Mouse (Mus musculus) kidney, postnatal 4 days (tissue): Measurements from ENCODE around the gene Nrip3.

Experiments
- DNase-seq, 2 experiments: peaks; one replicate each; pipeline ENCODE4 v3.0.0; 2021; ENCODE audit warnings: mixed read lengths in 2 of 2

The Nrip3 gene

DNA sequence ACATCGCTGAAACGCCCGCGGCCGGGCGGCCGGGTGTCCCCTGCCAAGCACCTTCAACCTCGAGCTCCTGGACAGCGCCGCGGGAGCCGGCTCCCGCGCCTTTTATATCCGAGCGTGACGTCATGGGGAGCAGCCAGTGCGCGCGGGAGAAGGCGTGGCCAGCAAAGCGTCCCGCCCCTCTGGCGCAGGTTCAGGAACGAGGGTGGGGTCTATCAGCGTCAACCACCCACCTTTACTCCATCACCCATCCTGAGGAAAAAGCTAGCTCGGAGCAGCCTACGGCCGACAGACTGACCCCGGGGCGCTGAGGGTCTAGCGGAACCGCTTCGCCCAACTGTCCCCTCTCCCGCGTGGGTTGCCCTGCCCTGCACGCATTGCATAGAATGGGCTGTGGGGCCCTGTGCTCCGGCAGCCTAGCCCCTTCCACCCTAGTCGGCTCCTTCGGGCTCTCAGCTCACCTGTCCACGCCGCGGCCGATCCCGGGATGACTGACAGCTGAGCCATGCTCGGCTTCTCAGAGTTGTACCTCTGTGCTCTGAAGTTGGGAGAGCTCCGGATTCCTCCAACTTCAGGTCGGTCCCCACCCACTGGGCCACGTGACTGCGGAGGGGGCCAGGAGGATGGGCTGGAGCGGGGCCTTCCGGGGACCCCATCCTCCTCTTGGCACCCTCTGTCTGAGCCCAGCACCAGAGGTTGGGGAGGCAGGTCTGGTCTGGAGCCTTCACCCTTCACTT is at the start of gene Nrip3:
Nrip3 (minus strand) TSS at position 556 of the 734 bp plus-strand sequence.
- peak; percentile 82 to 87 for DNase-seq

DNA sequence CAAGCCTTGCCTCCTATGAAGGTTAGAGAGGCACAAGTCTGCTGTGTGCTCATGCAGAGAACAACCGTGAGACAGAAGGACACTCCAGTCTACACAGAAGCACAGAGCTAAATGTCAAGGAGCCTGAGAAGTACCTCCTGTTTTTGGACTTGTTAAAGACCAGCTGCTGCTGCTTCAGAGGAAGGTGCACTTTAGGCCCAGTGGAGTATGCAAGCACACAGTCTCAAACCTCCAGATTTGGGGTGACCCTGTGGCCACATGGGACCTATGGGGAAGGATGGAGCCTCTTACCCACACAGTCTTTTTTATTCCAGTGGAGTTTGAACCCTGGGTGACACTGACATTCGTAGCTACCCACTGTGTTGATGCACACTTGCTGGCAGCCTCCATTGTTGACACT is 49.6 kb upstream of the Nrip3 start:
- DNase-seq: no peak

DNA sequence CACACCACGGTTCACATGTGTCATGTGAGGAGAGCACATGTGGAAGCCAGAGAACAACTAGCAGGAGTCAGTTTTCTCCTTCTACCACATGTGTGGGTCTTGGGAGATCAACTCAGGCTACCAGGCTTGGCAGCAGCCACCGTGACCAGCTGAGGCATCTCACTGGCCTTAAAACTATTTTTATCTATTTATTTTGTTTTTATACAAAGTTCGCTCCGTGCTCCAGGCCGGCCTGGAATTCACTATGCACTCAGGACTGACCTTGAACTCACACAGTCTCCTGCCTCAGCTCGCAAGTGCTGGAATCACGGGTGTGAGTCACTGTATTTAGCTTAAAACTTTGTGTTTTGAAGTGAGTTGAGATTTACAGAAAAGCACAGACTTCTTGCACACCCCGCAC is 45.1 kb upstream of the Nrip3 start:
- DNase-seq: peak; percentile 36 to 56

DNA sequence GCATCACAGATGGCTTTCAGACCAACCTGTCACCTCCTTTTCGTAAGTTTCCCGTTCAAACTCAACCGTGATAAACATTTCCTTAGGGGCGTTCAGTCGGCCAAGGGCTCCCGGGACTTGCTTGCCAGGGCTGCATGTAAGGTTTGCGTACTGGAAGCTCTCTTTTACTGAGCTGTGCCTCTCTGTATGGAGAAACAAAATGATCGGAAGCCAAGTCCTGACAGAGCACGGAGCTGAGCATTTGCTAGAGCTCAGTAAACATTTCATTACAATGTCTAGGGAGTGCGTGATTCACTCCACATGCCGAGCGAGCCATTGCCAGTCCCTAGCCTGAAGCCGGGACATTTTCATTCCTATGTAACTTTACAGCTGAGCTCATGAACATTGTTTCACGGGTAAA is 43.5 kb upstream of the Nrip3 start:
- DNase-seq: peak; percentile 46 to 52

DNA sequence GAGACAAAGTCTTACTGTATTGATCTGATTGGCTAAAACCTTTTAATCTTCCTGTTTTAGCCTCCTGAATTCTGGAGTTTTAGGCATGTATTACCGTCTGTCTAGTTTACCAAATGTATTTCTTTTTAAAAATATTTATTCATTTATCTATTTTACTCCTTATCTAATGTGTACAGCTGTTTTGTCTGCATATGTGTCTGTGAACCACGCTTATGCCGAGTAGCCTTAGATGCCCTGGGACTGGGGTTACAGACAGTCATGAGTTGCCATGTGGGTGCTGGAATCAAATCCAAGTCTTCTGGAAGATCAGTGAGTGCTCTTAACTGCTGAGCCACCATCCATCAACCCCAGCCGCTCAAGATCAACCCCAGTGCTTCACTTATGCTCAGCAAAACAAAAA is 36.8 kb upstream of the Nrip3 start:
- no peak for DNase-seq

DNA sequence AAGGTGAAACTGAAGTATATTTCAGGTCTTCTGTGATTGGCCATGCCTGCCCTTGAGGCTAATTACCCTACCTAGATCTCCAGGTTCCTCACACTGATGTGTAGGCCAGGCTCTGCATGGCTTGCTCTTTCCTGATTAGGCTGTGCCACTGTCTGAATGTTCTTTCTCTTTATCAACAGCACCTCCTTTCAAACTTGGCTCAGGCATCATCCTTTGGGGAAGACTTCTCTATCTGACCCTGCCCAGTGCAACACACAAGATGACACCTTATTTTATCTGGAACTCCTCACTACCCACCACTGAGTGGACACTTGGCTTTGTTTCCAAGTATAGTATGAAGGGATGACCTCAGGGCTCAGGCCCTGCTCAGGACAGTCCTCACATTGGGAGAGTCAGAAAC is 36.1 kb upstream of the Nrip3 start:
- DNase-seq: no peak

DNA sequence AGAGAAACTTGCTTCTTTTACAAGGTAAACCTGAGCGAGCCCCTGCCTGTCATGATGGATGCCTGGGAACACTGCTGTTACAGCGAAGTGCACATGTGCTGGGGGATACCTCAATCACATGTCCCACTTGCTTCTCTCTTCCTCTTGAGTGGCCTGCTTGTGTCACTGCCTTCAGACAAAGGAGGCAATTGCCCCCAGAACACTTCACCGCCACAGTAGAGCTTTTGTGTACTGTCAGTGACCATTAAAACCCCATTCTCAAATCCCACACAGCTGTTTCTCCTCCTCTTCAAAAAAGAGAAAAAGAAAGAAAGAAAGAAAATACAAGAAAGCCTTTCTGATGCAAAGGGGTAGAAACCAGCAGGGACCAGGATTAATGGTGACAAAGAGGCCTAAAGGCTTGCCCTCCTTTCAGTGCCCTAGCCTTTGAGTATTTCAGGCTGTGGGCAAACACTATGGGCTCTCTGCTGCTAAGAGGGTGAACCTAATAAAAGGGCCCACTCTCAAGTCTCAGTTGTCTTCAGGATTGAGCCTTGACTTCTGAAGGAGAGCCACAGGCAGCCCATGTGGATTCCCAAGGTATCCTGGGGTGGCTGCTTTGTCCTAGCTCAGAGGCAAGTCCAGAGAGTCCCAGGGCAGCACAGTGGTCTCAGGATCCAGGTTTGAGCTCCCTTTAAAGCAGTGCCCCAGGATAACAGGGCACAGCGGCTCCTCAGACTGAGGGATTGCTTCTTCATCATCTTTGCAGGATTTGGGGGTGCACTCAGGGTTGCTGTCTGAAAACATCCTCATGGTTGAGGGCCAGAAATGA is 31.7 kb upstream of the Nrip3 start:
- no peak for DNase-seq

DNA sequence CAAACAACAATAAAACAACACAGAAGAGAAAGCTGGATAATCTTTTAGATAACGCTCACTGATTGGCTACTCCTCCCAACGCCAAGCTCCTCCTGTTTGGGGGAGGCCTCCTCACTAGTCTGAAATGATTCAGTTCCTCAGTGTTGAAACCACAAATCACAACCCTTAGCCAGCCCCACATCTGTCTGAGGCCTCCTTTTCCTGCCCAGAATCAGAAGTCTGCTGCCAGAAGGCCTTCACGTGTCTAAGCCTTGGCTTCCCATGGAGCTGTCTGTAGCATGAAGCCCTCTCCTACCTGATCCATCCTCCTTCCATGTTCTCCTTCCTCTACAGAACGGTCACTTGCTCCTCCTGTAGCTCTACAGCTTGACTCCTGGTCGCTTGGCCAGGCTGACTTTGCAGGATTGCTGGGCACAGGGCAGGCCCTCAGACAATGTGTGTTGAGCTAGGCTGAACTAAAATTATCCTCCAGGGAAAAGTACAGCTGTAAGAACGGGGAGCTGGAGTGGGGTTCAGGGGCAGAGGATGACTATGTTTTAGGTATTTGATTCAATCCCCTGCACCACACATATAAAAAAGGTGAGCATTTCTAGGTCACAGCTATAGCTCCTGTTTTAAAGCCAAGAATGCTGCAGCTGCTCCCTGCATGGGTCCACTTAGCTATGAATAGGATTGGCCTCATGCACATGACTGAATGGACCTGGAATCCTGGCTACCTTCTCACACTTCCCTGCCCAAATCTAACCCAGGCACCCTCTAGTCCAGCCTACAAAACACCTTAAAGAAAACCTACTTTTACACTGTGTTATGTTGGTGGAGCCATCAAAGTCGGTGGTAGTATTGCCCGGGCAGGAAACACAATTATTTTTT is 26.0 kb upstream of the Nrip3 start:
- no peak for DNase-seq

DNA sequence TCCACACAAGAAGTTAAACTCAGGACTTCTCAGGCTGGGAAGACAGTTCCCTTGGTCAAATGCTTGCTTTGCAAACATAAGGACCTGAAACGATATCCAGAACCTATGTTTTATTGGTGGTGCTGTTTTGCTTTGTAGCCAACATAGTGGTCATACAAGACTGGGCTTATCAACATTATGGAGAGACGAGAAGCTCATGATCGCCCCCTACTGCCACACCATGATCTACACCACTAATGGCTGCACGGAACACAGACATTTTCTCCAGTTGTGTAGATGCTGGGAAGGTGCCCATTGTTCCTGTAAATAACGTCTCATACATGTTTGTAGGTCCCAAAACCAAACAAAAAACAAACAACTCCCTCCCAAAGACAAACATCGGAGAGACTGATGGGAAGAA is 23.0 kb upstream of the Nrip3 start:
- DNase-seq: peak; percentile 43 to 53

DNA sequence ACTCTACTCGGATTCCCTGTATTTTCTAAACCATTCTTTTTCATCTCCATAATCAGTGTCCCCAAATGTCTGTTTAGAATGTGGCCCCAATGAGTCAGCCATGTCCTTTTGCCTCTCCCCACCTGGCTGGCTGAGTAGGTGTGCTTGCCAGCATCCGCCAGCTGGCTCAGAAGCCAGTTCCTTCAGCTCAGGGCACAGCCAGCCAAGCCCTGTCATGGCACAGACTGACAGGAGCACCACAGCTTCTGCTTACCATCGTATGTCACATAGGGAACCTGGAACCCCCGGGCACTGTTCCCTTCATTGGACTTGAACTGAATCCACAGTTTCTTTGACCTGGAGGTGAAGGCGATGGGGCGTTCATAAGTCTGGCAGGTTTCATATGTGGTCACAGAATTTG is 22.5 kb upstream of the Nrip3 start:
- DNase-seq: no peak

DNA sequence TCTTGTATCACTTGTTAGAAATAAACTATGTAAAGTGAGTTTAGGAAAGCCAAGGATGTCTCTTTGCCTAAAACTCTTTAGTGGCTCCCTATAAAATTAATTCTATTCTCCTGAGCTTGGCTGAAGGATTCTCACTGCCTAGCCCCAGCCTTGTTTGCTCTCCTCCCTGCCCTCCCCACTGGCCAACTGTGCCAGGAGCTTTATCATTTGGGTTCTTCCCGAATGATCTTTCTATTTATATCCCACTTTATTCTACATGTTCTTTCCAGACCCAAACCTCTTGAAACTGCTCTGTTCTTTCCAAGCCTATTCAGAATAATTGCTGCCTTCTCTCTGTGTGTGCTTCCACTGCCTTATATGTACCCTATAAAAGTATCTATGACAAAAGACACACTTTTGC is 21.7 kb upstream of the Nrip3 start:
- DNase-seq: no peak

DNA sequence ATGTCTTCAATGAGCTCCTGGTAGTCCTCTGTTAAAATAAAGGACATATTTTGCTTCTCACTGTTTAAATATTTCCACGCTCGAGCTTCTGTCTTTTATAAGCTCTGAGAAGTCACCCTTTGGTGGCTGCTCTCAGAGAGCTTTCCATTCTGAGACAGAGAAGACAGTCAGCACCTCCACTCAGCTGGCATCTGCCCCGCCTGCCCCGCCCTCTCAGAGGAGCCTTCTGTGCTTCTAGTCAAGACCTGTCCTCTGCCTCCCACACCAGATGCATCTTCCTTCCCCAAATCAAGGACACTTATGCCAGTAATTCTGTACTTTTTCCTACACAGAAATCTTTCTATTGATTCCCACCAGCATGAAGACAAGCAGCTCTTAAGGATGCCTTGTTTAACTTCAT is 18.8 kb upstream of the Nrip3 start:
- no peak for DNase-seq

DNA sequence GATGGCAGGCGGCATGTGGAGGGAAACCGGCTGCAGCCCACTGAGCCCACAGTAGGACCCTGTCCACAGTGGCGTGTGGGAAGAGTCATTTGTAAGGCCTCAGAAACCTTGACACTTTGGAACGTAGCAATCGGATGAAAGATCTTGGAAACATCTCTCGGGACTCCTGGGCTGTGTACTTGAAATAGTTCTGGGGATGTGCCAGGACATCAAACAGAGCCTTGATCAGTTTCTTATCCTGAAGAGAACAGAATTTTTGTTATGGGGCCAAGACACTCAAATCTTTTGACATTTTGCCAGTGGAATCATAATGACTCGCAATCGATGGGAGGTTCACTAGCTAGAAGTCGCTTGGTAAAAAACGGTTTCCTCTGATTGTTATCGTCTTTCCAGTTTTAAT is 17.3 kb upstream of the Nrip3 start:
- DNase-seq: no peak

DNA sequence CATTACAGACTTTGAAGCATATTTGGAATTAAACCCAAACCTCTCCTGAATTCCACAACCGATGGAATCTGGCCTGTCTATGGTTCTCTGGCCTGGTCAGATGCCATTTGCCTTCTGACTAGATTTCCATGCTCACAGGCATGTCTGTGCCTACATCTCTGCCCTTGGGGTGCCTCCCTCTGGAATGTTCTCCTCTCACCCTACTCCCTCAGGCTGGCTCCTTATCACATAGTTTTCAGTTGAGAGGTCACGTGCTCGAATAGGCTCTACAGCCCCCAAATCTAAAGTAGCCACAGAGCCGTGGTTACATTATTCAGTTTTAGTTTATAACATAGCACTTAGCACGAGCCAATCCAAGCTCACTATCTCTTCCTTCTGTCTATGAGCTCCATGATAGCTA is 13.7 kb upstream of the Nrip3 start:
- no peak for DNase-seq

DNA sequence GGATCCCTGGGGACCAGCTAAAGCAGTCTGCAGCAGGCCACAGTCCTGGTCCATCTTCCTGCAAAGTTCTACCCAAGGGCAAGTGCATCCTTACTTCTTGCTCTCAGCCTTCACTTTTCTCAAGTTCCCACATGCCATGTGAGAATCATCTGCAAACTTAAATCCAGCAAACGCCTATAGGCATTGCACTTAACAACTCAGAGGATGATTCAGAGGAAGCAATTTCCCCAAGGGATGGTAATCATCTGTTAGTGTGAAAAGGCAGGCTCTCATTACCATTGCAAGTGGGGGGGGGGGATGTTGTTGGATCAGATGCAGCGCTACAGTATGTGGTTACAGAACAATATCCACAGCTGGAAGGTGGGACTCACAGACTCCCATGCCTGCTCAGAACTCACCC is 12.7 kb upstream of the Nrip3 start:
- DNase-seq: no peak

DNA sequence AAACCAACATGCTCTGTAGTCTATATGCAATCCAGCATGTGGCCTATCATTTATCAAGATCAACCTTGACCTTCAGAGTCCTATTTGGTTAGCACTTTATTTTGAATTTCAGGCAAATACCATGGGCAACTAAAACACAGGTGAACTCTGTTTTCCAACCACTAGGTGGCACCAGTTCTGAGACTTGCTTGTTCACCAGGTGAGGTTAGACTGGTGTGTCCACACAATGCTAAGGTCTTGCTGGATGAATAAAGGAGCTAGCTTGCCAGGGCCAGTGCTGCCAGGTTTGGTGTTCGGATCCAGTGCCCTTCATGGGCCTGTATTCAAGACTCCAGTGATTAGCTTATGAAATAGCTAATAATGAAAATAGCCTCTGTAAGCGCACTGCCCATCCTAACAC is 10.9 kb upstream of the Nrip3 start:
- peak; percentile 58 to 71 for DNase-seq

DNA sequence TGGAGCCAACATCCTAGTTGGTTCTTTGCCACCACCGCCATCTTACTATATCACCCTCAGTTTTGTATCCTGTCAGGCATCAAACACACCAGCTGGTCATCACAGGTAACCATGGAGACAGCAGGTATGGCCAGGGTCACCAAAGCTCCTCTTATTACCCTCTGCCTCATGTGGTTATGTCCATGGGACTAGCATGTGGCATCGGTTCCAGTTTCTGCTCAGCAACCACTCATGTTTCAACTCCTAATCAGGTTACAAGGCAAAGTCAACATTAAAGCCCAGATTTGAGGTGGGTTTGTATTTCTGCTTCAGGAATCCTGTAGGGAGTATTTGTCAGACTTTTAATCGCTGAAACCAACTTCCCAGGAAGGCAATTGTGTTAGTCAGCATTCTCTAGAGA is 9.0 kb upstream of the Nrip3 start:
- no peak for DNase-seq

DNA sequence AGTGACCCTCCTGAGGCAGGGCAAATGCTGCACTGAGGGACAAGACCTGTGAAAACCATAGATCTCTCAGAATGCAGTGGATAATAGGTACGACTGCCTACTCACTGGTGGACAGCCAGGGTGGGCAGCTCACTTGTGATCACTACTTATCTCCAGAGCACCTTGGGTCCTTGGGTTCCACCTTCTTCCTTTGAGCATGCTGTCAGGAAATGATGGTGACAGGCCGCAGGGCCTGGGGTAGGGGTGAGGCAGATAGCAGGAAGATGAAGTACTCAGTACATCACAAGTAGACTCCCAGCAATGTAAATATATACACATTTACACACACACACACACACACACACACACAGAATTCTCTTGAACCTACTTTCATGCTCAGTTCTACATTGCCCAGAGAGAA is 6.0 kb upstream of the Nrip3 start:
- DNase-seq: no peak

DNA sequence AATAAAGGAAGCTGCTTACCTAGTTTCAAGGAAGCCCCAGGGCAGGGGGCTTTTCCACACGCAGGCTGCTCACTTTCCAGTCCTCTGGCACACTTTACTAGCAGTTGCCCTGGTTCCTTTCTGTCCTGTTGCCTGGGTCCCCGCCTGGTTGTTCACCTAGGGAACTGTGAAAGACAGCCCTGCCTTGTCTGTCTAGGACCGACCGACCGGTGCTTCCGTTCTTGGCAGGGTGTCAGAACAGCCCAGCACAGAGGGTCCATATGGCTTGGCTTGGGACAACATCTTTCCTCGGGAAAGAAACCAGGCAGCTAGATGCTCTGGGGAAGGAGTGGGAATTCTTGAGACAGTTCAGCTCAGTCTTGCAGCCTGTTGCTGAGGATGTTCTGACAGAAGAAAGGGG is 1.5 kb upstream of the Nrip3 start:
- DNase-seq: peak in 1 of 2 experiments; percentile 29

DNA sequence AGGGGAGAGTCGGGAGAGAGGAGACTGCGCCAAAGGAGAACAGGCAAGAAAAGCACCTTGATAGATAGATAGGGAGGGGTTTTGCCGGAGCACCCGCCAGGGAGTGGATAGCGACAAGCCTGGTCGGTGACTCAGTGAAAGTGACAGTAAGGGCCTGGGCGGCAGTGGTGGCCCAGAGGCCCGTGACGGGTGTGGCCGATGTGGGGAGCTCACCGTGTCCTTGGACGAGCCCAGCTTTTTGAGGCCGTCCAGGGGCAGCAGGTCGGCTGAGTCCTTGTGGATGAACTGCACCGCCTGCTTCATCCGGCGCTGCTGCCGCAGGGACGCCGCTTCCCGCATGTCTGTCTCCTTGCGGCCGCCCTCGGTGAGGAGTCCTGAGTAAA is 747 bp downstream of the Nrip3 start:
- no peak for DNase-seq

DNA sequence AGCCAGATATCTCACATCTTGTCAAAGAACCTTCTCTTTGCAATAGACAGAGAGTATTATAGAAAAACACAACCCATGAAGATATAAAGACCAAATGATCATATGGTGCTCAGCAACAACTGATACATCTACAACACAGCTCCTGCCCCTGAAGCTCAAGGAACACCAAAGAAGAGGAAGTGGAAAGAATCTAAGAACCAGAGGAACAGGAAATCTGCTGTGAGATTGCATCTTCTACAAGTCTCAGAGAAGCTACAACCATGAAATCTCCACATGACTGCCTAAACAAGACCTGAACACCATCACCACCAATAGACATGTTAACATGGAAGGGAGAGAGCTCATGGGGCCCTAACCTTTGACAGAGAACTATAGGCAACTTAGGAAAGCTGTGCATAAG is 9.6 kb downstream of the Nrip3 start:
- DNase-seq: no peak

DNA sequence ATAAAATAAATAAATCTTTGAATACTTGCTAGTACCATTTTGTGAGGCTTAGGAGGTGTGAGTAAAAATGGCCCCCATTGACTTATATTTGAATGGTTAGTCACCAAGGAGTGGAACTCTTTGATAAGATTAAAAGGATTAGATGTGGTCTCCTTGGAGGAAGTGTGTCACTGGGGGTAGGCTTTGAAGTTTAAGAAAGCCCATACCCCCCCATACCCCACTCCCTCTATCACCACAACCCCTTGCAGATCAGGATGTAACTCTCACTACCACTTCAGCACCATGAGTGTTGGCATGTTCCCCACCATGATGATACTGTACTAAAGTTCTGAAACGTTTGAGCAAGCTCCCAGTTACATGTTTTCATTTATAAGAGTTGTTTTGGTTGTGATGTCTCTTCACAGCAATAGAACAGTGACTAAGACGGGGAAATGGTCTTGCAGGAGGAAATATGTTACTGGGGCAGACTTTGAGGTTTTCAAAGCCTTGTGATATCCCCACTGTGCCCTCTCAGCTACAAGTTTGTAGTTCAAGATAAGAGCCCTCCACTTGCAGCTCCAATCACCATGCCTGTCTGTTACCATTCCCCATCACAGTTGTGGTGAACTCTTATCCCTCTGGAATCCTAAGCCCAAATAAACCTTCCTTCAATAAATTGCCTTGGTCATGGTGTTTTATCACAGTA is 13.0 kb downstream of the Nrip3 start:
- DNase-seq: no peak
